Mouse (Mus musculus) CH12.LX (cell line): ENCODE results near the gene Nfu1.

Experiments used
- CTCF ChIP-seq, 2 experiments: IDR thresholded peaks in 1 of 2; conservative IDR thresholded peaks in 1 of 2; 2 replicates each; pipeline ENCODE4 v1.5.1; 2011 to 2012; ENCODE audit warnings: low read depth in 2 of 2, low read length in 2 of 2, improper control_type of control experiment in 1 of 2, inconsistent platforms in 1 of 2, mild to moderate bottlenecking in 1 of 2, moderate library complexity in 1 of 2
- E2F4 ChIP-seq: IDR thresholded peaks from 2 replicates; pipeline ENCODE4 v1.6.1; 2011; ENCODE audit warnings: low read depth, low read length, improper control_type of control experiment; ENCODE audit not compliant: insufficient replicate concordance
- HCFC1 ChIP-seq: IDR thresholded peaks from 2 replicates; pipeline ENCODE4 v1.6.1; 2012; ENCODE audit warnings: low read depth, mild to moderate bottlenecking, inconsistent platforms, low read length, improper control_type of control experiment

DNA sequence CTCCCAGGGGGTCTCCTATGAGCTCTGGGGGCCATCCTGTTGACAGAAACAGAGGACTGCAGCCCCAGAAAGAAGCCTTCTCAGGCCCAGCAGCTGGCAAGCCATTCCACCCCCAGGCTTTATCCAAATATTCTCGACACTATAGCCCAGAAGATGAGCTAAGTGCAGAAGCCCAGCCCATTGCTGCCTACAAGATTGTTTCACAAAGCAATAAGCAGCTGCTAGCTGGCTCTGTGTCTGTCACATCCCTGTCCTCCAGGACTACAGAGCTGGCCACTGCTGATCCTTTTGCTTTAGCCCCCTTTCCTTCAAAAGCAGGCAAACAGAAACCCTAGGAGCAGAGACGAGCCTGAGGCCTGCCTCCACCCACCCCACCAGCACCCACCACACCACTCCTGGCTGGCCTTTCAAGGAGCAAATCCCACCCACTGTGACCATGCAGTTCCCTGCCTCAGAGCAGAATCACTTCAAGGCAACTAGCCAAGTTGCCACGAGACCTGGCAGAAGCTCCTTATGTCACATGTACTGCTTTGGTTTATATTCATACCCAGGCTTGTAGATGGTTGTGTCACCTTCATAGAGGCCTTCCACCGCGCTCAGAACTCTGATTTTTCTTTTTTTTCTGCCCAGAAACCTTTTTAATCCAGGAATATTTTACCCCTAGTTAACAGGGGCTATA, 12.3 kb upstream of the Nfu1 start:
- TF ChIP-seq HCFC1 (no peak), CTCF (conservative IDR thresholded peaks at IDR 0.05 in 1 of 2, IDR thresholded peaks at IDR 0.05 in 1 of 2; ENCODE audit: low read depth in 2 of 2, low read length in 2 of 2) (no peak), E2F4 (no peak)
